Mouse (Mus musculus) heart, postnatal 4 days (tissue): ENCODE measurements around the gene Gm5089. TPM values are rescaled to one million over a fixed set of nuclear protein-coding genes. Genes with fewer than 3 reads are reported as not detected.
A peak's percentile ranks its signal among the peaks of the same experiment; 100 is the strongest.
"Not testable (repeated sequence)": the region's sequence is repeated elsewhere in the genome, so short reads cannot be mapped to it uniquely, and the experiment has no call there.

Source experiments
- DNase-seq: peaks from one replicate; pipeline ENCODE4 v3.0.0; 2021
- total RNA-seq, 2 experiments: library from RNA; stranded (reverse); gene quantifications; 2 replicates each; pipeline ENCODE4 v1.2.3; 2021

Gm5089 gene
- total RNA-seq, 2 experiments from 2014 or later, result not detected

DNA sequence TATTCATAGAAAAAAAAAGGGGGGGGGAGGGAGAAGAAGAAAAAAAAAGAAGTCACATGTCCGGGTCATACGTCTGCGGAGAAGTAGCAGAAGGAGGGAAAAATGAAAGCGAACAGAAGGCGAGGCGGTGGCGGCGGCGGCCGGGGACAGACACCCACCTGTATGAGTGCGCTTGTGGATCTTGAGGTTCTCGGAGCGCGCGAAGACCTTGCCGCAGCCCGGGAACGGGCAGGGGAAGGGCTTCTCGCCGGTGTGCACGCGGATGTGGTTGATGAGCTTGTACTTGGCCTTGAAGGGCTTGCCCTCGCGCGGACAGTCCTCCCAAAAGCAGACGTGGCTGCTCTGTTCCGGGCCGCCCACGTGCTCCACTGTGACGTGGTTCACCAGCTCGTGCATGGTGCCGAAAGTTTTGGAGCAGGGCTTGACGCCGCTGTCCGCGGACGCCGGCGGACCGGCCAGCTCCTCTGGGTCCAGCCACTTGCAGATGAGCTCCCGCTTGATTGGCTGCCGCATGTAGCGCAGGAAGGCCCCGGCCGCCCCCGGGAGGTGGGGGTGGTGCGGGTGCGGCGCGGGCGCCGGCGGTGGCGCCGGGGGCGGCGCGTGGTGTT, 12.9 kb upstream of the Gm5089 start:
- DNase-seq, result peak; percentile 32

DNA sequence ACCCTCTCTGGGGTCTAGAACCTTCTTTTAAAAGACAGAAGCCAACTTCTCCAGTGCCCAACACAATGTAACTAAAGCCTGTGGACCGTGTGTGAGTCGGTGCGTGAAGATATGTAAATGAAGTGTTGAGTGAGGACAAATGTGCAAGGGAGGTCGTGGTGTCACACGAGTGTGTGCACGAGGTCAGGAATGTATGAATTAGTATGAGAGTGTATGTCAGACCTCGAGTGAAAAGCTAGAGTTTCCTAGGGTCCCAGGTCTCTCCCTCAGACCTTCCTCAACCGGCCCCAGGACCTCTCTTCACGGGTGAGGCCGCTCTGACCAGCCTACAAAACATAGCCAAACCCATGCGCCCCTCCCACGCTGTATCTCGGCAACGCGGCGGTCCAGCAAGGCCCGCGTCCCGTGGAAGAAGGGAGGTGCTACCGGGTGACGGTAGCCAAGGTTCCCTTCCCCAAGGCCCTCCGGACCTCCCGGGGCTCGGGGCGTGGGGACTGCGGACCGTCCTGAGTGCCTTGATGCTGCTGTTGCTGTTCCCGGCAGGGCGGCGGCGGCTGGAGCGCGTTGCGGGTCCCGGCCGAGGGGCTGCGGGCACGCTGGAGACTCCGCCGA, 12.3 kb upstream of the Gm5089 start:
- DNase-seq, result no peak

GRCm38 (mm10) chr14:122462689-122463079, 11.8 kb upstream of the Gm5089 start:
- DNase-seq, result no peak

DNA sequence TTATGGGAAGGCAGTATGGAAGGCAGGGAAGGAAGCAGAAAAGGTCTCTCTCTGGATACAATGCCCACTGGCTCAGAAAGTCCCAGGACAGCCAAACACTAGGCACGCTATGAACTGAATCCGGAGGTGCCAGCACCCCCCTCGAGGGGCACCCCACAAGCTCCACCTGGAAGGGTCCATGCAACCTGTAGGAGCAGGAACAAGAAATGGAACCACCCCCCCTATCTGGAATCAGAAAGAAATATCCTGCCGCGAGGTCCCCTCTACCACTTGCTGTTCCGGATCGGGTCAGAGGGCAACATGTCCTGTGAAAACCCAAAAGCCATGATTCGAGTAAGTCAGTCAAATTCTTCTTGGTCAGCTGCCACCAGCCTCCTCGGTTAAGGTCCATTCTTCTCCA, 11.1 kb upstream of the Gm5089 start:
- no peak for DNase-seq

- no peak for DNase-seq
These were observed 10.6 kb upstream of the Gm5089 start for GRCm38 (mm10) chr14:122461500-122461899.

- no peak for DNase-seq
These were observed 9.3 kb upstream of the Gm5089 start for GRCm38 (mm10) chr14:122460226-122460625.

DNA sequence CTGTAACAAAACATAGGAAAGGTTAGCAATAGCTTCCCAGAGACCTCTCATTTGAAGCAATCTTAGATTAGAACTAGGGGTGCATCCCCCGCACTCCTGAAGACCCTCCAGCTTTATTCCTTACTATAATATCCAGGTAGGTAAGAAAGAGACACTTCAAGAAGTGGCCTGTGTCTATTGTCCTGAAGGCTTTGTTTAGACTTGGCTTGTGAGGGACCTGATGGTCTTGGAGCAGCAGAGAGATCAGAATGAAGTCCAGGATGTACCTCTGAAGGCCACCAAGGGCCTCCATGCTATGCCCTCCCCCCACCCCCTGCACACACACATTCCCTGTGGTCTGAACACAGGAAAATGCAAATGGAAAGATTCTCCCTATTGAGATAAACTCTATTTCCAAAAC, 8.9 kb upstream of the Gm5089 start:
- no peak for DNase-seq

DNA sequence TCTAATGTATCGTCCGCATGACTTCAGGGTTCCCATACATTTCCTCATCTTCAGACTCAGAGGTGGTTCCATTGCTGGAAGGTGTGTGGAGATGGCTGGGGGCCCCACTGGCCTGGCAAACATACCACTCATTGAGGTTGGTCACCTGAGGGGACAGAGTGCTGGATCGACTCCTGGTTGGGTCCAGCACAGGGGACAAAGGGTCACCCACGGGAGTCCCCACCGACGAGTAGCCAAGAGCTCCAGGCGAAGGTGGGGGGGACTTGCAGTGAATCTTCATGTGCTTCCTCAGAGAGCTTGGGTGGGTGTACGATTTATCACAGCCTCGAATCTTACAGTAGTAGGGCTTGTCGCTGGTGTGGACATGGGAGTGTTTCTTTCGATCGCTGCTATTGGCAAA, 8.4 kb upstream of the Gm5089 start:
- not testable (repeated sequence) for DNase-seq

DNA sequence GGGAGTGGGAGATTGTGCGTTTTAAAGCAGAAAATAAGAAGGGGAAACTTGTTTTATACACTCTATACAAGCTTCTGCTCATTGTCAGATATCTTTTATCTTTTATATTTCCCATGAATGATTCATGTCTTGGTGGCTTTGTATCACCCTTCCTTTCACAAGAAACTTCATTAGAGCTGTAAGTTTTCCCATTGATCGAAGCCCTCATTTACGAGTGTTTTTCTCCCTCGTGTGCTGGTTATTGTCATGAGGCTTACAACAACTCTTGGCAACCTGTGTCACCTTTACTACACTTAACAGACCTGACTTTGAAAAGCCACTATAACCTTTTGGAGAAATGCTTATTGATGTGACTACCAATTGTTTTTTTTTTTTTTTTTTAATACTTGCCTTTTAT, 4.6 kb upstream of the Gm5089 start:
- no peak for DNase-seq

- no peak for DNase-seq
These were observed 4.1 kb upstream of the Gm5089 start for GRCm38 (mm10) chr14:122454901-122455561.

GRCm38 (mm10) chr14:122453996-122454738, 3.3 kb upstream of the Gm5089 start:
- no peak for DNase-seq

GRCm38 (mm10) chr14:122453388-122453995, 2.6 kb upstream of the Gm5089 start:
- no peak for DNase-seq

- no peak for DNase-seq
These were observed 1.9 kb upstream of the Gm5089 start for GRCm38 (mm10) chr14:122452701-122453387.

GRCm38 (mm10) chr14:122451551-122452145, 733 bp upstream of the Gm5089 start:
- no peak for DNase-seq

DNA sequence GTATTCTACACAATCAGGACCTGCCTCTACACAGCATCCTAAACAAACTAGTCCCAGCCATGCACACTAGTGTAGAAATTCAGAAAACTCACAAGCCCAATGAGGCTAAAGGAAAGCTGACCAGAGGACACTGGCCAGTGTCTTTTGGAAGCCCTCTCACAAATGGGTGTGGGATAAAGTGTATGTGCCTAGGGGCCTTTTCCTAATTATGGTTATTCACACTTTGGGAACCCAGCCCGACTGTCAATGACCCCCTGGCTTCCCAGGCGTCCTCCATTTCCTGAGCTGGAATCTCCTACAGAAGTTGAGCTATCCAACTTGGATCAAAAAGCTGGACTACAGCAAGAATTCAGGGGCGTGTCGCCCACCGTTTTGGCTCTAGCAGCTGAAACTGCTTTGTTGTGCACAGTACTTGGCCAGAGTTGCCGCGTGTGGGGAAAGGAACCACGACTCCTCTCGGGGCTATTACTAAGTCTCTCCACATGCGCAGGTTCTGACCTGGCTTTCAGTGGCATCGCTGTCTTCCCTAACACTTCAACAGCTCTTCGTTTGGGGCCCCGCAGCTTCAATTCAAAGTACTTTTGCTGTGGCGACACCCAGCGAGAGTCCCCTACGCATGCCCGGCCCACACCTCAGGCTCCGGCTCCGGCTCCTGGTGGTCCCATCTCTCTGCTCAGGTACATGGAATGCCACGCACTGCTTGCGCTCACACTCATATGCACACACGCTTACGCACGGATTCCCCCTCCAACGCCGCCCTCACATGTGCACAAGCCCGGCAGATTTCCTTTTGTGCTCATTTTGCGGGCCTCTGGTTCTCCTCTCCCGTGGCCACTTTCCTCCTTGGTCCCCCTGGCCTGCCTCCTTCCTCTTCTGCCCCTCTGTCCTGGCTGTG, 1.1 kb downstream of the Gm5089 start:
- no peak for DNase-seq

DNA sequence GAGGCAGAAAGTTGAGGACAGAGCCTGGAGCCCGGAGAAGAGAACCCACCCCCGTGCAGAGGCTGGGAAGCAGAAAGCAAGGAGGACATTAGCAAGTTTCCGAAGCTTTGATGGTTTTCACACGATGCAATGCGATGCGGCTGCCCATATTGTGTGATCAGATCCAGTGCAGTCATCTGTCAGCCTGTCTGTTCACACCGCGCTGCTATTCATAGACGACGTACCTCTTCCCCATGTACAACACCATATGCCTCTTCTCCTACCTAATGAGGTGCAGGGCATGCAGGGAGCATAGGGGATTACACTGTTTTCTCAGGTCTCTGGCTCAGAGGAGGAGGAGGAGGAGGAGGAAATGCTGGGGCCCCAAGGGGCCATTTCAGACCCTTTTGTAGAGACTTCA, 14.1 kb downstream of the Gm5089 start:
- DNase-seq, result no peak

- DNase-seq, result no peak
These were observed 16.9 kb downstream of the Gm5089 start for GRCm38 (mm10) chr14:122434039-122434438.

- no peak for DNase-seq
These were observed 18.4 kb downstream of the Gm5089 start for GRCm38 (mm10) chr14:122432558-122432957.

GRCm38 (mm10) chr14:122427654-122428053, 23.3 kb downstream of the Gm5089 start:
- DNase-seq, result no peak

- no peak for DNase-seq
These were observed 23.7 kb downstream of the Gm5089 start for GRCm38 (mm10) chr14:122427204-122427560.
